Mouse (Mus musculus) megakaryocyte-erythroid progenitor cell, adult 5-6 weeks (primary cell): ENCODE data around the gene Cobl. TPM values are rescaled to one million over a fixed set of nuclear protein-coding genes. Genes with fewer than 3 reads are reported as not detected.

Source experiments
- ATAC-seq: replicated peaks from 2 replicates; pipeline ENCODE4 v1.8.0; 2016; ENCODE audit warnings: mild to moderate bottlenecking, inconsistent platforms; ENCODE audit not compliant: severe bottlenecking, poor library complexity, low FRiP score, low TSS enrichment
- total RNA-seq, 2 experiments: library from RNA; stranded (forward) in 1 of 2; stranded (reverse) in 1 of 2; fragments of 200-1000, 215-1000 nt in 1 of 2; fragments of >200 nt in 1 of 2; fragmentation: Nextera tagmentation in 1 of 2; gene quantifications; 2 replicates each; pipeline ENCODE4 v1.2.3; 2014 to 2017

Cobl gene
- total RNA-seq (2014; fragmentation: Nextera tagmentation) = not detected in 2 replicates
- total RNA-seq (2017) = not detected in 2 replicates

- ATAC-seq = no peak
These were observed at the start of gene Cobl for GRCm38 (mm10) chr11:12464181-12465162. TSS of gene Cobl (minus strand) at chr11:12464960.

GRCm38 (mm10) chr11:12513796-12514195 lies 49.0 kb upstream of the Cobl start:
- no peak for ATAC-seq

GRCm38 (mm10) chr11:12506371-12506890 lies 41.7 kb upstream of the Cobl start:
- no peak for ATAC-seq

- no peak for ATAC-seq
These were observed 39.0 kb upstream of the Cobl start for GRCm38 (mm10) chr11:12503756-12504155.

GRCm38 (mm10) chr11:12501721-12502120 lies 37.0 kb upstream of the Cobl start:
- no peak for ATAC-seq

- ATAC-seq = no peak
These were observed 29.0 kb upstream of the Cobl start for GRCm38 (mm10) chr11:12493791-12494190.

GRCm38 (mm10) chr11:12479856-12480403 lies 15.2 kb upstream of the Cobl start:
- no peak for ATAC-seq

- ATAC-seq = no peak
These were observed 9.7 kb upstream of the Cobl start for GRCm38 (mm10) chr11:12474299-12474935.

- no peak for ATAC-seq
These were observed 9.0 kb upstream of the Cobl start for GRCm38 (mm10) chr11:12473625-12474298.

GRCm38 (mm10) chr11:12469638-12470037 lies 4.9 kb upstream of the Cobl start:
- ATAC-seq = no peak

GRCm38 (mm10) chr11:12468661-12469060 lies 3.9 kb upstream of the Cobl start:
- no peak for ATAC-seq

GRCm38 (mm10) chr11:12467836-12468235 lies 3.1 kb upstream of the Cobl start:
- ATAC-seq = no peak

GRCm38 (mm10) chr11:12467217-12467616 lies 2.5 kb upstream of the Cobl start:
- ATAC-seq = no peak

GRCm38 (mm10) chr11:12466606-12467005 lies 1.8 kb upstream of the Cobl start:
- no peak for ATAC-seq

- no peak for ATAC-seq
These were observed 469 bp upstream of the Cobl start for GRCm38 (mm10) chr11:12465229-12465628.

GRCm38 (mm10) chr11:12463615-12464170 lies 1.1 kb downstream of the Cobl start:
- ATAC-seq = no peak

GRCm38 (mm10) chr11:12459781-12460581 lies 4.8 kb downstream of the Cobl start:
- no peak for ATAC-seq

GRCm38 (mm10) chr11:12458814-12459213 lies 5.9 kb downstream of the Cobl start:
- ATAC-seq = no peak
